Mouse (Mus musculus) liver, postnatal 0 days (tissue): ENCODE results near the gene Ndufaf2.

Source experiments
- CTCF ChIP-seq: sonication (generic); IDR thresholded peaks from 2 replicates; pipeline ENCODE4 v1.5.1; 2016; ENCODE audit warnings: antibody characterized with exemption, low read depth
- EP300 ChIP-seq: IDR thresholded peaks from 2 replicates; pipeline ENCODE4 v1.6.1; 2016; ENCODE audit warnings: antibody characterized with exemption, low read depth, mild to moderate bottlenecking

- TF ChIP-seq CTCF = no peak
- no peak for TF ChIP-seq EP300
These were observed 196.9 kb downstream of the Ndufaf2 start for GRCm38 (mm10) chr13:107961501-107961900.
